Mouse (Mus musculus): ENCODE results near the gene Cad.

- TF ChIP-seq NELFE (IDR thresholded peaks at IDR 0.05; ENCODE audit: low read depth, low read length) (no peak), E2F4 (IDR thresholded peaks at IDR 0.05; ENCODE audit: insufficient replicate concordance, low read depth, low read length) (no peak), HCFC1 (IDR thresholded peaks at IDR 0.05; ENCODE audit: low read depth, low read length) (no peak)
Observed at GRCm38 (mm10) chr5:31081386-31081785, 26.8 kb downstream of the Cad start.

Data from CH12.LX (cell line).